Mouse (Mus musculus): Measurements from ENCODE around the gene Pam. TPM values are rescaled to one million over a fixed set of nuclear protein-coding genes. Genes with fewer than 3 reads are reported as not detected.

The Pam gene
- polyA plus RNA-seq, 1 experiment, result not detected

DNA sequence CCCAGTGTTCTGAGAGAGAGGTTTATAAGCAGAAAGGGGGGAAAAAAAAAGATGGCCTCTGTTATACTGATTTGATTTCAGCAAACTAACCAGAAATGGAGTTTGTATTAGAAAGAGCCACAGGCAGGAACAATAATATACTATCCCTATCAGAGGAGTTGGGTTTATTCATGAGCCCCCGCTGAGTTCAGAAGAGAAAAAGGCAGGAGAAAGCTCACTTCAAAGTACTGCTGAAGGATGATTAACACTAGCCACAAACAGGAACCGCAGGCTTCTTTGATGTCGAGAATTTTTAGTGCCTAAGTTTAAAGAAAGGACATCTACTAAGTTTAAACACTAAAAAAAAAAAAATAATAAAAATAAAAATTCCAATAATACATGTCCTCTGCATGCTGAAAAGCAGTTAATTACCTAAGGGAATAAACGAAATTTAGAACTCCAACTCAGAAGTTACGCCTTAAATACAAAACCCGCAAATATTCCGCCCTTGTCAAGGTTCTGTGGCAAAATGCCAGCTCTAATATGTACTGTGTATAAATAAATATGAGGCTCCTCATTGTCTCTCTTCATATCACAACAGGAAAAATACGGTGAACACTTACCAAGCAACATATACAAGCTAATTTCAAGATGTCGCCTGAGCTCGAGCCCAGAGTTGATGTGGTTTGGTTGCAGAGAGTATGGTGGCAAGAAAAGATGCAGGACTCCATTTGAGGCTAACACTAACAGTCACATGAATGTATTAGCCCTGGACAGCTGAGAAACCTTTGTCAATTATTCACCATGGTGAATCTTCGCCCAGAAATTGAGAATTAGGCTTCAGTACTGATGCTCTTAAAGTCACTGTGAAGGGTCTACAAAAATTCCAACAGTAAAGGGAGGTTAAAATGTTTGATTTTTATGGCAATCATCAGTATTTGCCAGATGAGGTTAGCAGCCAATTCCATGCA lies 38.2 kb downstream of the Pam start:
- no peak for TF ChIP-seq GATA1 (IDR thresholded peaks at IDR 0.05; ENCODE audit: low read length)

DNA sequence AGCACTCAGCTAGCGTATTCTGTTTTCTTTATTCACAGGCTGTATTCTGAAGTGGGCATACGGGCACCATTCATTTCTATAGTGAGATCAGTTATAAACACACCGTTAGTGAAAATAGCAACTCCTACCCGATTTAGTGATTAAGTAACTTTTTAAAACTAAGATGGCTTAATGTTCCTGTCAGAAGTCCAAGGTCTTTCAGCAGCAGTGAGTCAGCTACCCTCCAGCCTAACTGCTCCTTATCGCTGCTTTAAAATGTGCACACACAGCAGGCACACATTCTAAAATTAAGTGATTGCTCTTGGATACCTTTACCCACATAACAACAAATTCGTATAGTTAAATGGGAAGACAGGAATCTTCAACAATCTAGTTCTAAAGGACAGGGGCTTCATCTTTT lies 39.2 kb downstream of the Pam start:
- no peak for TF ChIP-seq GATA1 (IDR thresholded peaks at IDR 0.05; ENCODE audit: low read length)

DNA sequence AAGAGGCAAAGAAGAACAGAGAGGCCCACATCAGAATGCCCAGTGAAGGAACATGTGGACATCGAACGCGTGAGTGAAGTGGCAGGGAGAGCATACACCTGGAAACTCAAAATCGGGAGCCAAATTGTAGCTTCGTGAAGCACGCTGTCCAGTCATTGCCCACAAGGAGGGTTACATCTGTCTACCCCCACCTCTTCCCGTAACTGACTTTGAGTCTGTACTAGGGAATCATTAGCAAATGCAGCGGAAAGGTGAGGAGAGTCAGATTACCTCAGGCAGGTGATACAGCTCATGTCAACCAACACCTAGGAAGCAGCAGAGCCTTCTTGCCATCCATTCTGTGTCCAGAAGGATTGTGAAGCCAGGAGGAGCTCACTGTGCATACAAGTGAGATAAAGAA lies 39.9 kb downstream of the Pam start:
- no peak for TF ChIP-seq GATA1 (IDR thresholded peaks at IDR 0.05; ENCODE audit: low read length)

DNA sequence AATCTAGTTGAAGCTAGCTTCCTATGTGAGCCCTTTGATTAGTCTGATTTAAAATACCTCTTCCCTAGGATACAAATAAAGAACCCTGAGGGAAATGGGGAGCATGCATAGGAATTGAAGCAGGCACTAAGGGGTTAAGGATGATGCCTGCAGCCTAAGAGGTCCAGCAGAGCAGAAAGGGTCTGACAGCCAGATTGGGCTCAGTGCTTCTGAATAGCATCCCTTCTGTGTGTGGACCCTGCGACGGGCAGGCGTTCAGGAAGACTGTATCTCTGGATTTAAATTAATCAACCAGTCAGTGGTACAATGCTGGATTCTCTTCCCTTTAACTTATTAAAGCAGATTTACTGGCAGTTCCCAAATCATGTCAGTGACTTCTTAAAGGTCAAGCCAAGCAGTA lies 41.5 kb downstream of the Pam start:
- no peak for TF ChIP-seq GATA1 (IDR thresholded peaks at IDR 0.05; ENCODE audit: low read length)

DNA sequence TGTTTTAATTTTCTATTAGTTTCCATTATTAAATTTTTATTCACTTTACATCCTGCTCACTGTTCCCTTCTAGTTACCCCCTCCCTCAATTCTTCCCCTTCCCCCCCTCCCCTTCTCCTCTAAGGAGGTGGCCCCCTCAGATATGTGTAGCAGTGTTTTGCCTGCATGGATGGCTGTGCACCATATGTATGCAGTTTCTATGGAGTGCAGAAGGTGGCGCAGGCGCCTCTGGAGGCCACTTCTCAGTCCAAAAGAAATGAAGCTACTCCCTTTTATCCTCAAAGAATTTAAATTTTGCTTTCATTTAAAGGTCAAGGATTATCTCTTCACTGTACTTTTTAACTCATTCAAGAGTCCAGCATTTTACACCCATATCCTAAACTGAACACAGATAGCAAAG lies 42.0 kb downstream of the Pam start:
- no peak for TF ChIP-seq GATA1 (IDR thresholded peaks at IDR 0.05; ENCODE audit: low read length)

DNA sequence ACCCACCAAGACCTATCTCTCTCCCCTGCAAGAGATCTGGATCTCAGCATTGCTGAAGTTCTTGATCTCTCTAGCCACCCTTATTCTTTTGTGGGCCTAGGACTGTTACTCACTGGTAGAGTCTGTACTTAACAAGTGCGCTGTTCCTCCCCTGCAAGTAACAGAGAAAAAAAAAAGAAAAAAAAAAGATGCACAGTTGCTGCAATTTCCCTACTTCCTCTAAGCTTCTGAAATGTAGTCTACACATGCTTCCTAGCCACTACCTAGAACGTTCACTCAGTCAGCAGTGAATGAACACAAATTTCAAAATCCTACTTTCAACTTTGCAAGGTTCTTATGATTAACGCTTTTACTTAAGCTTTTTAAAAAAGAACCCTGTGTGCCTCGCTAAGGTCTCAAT lies 42.7 kb downstream of the Pam start:
- no peak for TF ChIP-seq GATA1 (IDR thresholded peaks at IDR 0.05; ENCODE audit: low read length)

DNA sequence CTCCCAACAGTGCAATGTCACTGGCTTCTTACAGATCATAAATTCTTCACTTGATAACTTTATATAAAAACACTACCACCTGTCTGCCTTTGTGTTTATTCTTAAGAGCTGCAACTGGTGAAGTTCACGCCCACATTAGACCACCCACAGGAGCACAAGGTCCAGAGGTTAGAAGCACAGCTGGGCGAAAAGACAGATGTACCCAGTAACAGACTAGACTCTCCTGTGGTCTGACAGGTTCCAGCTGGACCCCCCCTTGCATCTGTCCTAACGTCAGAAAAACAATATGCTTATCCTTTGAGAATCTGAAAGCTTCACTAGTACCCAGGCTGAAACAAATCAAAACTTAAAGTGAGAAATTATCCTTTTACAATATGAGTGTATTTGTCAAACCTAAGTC lies 44.4 kb downstream of the Pam start:
- no peak for TF ChIP-seq GATA1 (IDR thresholded peaks at IDR 0.05; ENCODE audit: low read length)

DNA sequence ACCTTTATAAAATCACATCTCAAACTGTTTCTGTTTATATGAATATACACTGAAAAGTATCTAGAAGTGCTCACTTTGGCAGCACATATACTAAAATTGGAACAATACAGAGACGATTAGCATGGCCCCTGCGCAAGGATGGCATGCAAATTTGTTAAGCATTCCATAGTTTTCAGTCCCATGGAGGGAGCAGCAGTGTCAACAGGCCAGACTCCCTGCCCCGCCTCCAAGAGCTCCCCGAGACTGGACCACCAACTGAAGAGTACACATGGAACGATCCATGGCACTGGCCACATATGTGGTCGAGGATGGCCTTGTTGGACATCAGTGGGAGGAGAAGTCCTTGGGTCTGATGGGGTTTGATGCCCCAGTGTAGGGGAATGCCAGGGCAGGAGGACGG lies 45.7 kb downstream of the Pam start:
- no peak for TF ChIP-seq GATA1 (IDR thresholded peaks at IDR 0.05; ENCODE audit: low read length)

DNA sequence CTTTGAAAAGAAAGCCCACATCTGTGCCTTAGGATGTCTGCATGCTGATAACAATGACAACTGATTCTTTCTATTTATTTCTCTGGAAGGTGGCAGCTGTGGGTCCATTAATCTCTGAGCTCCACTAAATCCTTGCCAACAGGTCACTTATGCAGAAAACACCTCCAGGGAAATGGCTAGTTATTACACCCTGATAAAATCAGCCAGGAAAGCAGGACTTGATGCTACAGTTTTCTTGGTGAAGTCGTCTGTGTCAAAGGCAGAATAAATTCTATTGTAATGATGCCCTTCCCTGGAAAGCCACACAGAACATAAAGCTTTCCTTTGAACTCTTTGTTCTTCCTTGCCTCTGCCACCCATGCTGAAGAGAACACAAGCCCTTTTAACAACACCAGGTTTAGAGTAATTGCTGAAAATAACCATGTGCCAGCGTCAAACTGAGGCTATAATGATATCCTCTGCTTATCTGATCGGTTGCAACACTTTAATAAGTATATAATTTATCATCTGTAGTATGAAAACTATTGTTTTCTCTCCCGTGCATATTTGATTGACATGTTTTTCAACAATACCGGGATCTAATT lies 47.1 kb downstream of the Pam start:
- no peak for TF ChIP-seq GATA1 (IDR thresholded peaks at IDR 0.05; ENCODE audit: low read length)

DNA sequence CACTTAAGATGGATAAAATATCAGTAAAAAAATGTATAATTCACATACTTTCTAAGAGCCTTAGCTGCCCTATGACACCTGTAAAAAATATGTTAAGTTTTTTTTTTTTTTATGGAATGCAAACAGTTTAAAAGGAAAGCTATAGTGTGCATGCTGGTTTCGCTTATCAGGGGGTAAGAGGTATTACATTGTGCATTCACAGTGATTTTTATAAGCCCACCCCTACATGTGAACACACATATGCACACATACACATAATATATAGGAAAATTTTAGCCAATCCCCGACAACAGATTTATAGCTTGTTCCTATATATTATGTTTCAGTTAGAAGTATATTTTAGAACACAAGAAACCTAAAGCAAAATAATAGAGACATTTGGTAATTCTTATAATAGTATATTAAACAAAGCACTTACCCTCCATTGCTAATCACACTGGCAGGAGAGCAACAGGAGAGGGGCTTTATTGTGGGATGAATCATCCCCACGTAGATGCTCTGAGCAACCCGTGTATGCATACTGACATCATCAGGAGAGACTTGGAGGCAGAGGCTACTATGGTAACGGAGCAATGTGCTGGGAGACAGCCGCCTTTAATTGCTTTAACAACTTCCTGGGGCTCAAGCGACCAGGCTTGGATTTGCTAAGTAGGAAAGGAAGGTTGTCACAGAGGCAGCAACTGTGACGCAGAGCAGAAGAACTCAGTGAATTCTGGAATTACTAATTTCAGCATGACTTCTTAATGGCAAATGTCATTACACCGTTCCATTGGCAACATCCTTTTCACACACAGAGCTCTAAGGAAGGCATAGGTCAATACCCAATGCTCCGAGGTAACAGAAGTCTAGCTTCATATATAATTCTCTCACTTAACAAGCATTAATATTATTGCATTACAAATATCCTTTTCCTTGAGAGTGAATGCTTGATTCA lies 47.9 kb downstream of the Pam start:
- no peak for TF ChIP-seq GATA1 (IDR thresholded peaks at IDR 0.05; ENCODE audit: low read length)

DNA sequence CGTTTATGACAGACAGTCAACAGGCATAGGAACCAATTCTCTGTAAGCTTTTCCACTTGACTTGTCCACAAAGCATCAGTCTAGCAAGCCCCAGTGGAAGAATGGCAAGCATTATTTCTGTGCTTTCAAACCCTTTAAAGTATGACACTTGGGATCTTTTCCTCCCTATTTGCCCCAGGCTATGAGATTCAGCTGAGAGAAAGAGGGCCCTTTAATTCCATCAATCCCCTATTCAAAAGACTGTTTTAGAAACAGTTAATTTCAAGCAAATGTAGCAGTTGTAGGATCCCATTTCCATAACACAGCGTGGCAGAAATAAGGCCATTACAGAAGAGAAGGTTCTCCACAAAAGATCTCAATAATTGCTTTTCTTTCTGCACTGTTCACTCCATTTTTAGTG lies 53.0 kb downstream of the Pam start:
- TF ChIP-seq GATA1 (IDR thresholded peaks at IDR 0.05; ENCODE audit: low read length), result no peak

DNA sequence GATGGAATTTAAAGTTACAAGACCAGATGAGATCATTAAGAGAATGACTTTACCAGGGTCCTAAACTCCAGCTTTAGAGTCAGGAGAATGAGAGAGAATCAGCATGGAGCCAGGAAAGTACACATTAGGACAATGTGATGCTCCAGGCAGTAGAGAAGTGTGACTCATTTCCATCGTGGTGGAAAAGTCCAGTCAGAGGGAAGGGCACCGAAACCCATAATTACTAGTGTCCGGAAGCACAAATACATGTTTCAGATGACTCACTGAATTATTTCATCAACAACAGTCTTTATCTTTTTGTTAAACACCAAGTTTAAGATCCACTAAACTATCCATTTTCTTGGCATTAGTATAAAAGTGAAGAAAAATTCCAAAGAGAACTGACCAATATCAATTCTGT lies 57.2 kb downstream of the Pam start:
- no peak for TF ChIP-seq GATA1 (IDR thresholded peaks at IDR 0.05; ENCODE audit: low read length)

DNA sequence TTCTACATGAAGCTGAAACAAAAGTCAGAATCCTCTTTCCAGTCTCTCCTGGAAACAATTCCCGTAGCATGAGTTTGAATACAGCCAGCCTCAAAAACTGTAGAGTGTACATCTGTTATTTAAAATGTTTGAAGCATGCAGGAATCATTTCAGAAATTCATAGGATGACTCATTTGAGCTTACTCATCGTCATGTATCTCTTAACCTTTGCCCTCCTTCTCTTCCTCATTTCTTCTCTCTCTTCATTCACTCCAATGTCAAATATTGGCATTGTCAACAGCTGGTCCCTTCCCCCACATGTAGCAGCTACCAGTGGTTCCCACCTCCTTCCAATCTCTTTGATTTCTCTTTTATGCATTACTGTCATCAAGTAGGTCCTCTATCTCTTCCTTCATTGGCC lies 59.7 kb downstream of the Pam start:
- TF ChIP-seq GATA1 (IDR thresholded peaks at IDR 0.05; ENCODE audit: low read length), result no peak

DNA sequence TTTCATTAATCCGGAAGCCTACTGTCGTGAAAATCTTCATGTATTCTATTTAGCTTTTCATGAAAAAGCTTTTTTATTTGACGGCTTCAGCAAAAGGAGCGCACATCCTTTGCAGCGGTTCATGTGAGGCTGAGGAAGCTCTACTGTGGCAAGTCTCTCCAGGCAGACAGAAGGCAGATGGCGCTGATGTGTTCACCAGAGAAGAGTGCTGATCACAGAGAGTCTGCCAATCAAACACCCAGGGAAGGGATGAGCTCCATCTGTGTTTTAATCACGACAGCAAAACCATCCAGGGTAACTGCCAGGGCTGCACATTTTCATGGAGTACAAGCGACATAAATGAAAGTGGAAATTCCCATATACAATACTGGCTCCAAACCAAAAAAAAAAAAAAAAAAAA lies 63.6 kb downstream of the Pam start:
- no peak for TF ChIP-seq GATA1 (IDR thresholded peaks at IDR 0.05; ENCODE audit: low read length)

DNA sequence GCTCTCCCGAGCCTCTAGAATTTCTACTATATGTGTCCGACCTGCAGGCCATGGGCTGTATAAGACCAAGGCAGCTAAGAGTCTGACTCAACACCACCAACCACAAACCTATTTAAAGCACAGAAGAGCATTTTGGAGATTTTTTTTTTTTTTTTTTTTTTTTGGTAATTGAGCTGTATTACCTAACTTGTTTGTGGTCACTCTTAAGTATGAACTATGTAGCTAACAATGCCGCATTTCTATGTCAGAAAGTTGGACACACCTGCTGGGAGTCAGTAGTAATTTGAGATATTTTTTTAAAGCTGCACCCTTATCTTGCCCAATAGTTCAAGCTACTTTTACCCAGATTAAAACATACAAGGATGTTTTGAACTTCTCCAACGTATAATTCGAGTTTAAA lies 66.4 kb downstream of the Pam start:
- no peak for TF ChIP-seq GATA1 (IDR thresholded peaks at IDR 0.05; ENCODE audit: low read length)

DNA sequence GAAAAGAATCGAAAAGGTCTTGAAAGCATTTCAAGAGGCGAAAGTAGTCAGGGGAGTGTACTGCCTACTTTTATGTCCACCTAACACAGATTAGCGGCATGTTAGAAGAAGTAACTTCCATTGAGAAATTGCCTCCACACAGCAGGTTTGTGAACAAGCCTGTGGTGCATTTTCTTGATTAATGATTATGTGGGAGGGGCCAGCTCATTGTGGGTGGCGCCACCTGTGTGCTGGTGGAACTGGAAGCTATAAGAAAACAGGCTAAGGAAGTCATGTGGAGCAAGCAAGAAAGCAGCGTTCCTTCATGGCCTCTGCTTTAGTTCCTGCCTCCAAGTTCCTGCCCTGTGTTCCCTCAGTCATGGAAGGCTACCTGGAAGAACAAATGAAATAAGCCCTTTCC lies 67.0 kb downstream of the Pam start:
- no peak for TF ChIP-seq GATA1 (IDR thresholded peaks at IDR 0.05; ENCODE audit: low read length)

All from G1E-ER4 (cell line).